Mouse (Mus musculus) CH12.LX (cell line): ENCODE results near the gene Med10.

Source experiments
- BHLHE40 ChIP-seq: IDR thresholded peaks from 2 replicates; pipeline ENCODE4 v1.6.1; 2011; ENCODE audit warnings: mild to moderate bottlenecking, low read depth, low read length, improper control_type of control experiment
- CTCF ChIP-seq, 2 experiments: IDR thresholded peaks in 1 of 2; conservative IDR thresholded peaks in 1 of 2; 2 replicates each; pipeline ENCODE4 v1.5.1; 2011 to 2012; ENCODE audit warnings: low read depth in 2 of 2, low read length in 2 of 2, improper control_type of control experiment in 1 of 2, inconsistent platforms in 1 of 2, mild to moderate bottlenecking in 1 of 2, moderate library complexity in 1 of 2
- POLR2A ChIP-seq: IDR thresholded peaks from 2 replicates; pipeline ENCODE4 v1.6.1; 2011; ENCODE audit warnings: low read depth, mild to moderate bottlenecking, improper control_type of control experiment, low read length

- TF ChIP-seq BHLHE40 (no peak), CTCF (conservative IDR thresholded peaks at IDR 0.05 in 1 of 2, IDR thresholded peaks at IDR 0.05 in 1 of 2; ENCODE audit: low read depth in 2 of 2, low read length in 2 of 2) (no peak), POLR2A (no peak)
Observed at GRCm38 (mm10) chr13:69778221-69778620, 24.0 kb upstream of the Med10 start.
